Mouse (Mus musculus) 3T3-L1 (cell line): ENCODE data around the gene Dennd1b.

Experiments
- DNase-seq: peaks from one replicate; pipeline ENCODE4 v3.0.0-alpha.2; 2015; ENCODE audit warnings: low read depth, low spot score

Dennd1b gene

GRCm38 (mm10) chr1:139180481-139181149 is 217.4 kb downstream of the Dennd1b start:
- DNase-seq, result peak; percentile 20

DNA sequence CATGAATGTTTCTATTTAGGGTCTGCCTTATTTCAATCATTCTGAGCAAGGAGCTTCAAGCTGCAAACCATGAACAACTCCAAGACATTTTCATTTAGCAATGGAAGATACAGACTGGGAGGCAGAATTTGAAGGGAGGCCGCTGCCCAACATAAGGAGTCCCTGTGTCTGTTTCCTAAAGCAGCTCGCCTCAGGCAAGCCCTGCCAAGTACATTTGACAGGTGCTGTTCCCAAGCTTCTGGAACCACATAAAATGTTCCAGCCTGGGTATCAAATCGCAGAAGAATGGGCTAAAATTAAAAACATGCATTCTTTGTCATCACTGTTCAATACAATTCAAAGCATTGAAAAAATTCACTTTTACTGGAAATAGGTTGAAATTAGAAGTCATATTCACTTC is 229.4 kb downstream of the Dennd1b start:
- DNase-seq, result no peak

- DNase-seq, result no peak
These were observed 230.8 kb downstream of the Dennd1b start for GRCm38 (mm10) chr1:139194011-139194410.

GRCm38 (mm10) chr1:139194428-139195028 is 231.3 kb downstream of the Dennd1b start:
- no peak for DNase-seq

DNA sequence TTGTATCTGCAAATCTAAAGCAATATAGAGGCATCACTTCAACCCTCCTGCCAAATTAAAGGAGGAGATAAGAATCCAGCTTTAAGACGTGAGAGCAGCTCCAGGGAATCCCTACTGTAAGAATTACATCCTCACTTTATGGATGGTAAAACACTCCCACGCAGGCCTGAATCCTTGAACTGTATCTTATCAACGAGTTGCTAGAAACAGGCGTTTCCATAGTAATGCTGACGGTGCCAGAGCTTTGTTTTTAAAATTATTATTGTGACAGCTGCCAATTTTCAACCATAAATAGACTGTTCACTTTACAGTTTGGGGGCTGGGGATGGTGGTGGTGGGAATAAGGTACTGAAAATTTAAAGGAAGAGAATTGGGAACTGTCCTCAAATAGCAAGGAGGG is 239.8 kb downstream of the Dennd1b start:
- DNase-seq, result no peak

DNA sequence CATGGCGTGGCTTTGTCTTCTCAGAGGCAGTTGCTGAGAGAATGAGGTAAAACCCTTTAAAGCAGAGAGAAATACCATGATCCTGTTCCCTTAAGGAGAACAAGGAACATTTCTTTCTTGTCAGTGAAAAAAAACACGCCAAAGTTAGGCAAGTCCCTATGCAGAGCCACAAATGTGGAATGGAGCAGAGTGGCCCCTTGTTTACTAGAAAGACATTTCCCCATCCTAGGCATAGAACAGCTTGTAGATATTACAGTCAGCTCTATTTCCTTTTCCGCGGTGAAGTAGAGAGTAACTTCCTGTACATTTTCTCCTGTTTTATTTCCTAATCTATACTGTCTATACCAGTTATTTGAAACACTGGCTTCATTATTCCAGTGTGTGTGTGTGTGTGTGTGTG is 243.0 kb downstream of the Dennd1b start:
- DNase-seq, result no peak

DNA sequence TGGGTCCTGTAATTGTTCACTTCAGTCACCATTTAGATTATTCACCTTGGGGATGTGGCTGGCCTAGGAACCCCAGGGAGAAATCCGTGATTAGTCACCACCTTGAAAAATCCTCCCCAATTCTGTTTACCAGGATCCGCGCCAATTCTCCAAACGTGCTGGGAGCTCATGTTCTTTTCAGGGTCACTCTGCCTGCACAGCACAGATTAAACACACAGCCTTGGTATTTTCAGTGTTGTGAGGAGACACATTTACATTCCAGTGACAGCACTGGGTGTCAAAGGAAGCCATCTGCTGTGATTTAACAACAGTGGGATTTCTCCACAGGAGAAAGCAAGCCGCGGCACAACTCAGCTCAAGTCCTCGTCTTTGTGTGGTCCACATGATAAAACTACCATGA is 246.6 kb downstream of the Dennd1b start:
- peak; percentile 52 for DNase-seq

GRCm38 (mm10) chr1:139210505-139210904 is 247.3 kb downstream of the Dennd1b start:
- DNase-seq, result peak; percentile 47

GRCm38 (mm10) chr1:139215311-139215710 is 252.1 kb downstream of the Dennd1b start:
- DNase-seq, result no peak

DNA sequence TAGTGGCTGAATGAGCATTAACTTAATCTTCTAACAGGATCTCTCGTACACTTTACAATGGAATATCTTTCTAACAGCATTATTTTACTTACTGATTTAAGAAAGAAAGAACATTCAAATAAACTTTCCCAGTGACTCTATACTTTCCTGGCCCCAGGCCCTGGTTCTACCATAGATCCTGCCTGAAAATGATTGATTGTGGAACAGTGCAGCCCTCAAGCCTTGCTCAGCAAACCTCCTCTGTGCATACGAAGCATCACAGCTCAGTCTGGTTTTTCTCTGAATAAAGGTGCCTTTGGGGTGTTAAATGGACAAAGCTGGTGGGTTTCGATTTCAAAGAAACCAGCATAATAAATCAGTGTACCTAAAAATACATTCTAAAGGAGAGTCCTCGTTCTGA is 260.6 kb downstream of the Dennd1b start:
- no peak for DNase-seq

DNA sequence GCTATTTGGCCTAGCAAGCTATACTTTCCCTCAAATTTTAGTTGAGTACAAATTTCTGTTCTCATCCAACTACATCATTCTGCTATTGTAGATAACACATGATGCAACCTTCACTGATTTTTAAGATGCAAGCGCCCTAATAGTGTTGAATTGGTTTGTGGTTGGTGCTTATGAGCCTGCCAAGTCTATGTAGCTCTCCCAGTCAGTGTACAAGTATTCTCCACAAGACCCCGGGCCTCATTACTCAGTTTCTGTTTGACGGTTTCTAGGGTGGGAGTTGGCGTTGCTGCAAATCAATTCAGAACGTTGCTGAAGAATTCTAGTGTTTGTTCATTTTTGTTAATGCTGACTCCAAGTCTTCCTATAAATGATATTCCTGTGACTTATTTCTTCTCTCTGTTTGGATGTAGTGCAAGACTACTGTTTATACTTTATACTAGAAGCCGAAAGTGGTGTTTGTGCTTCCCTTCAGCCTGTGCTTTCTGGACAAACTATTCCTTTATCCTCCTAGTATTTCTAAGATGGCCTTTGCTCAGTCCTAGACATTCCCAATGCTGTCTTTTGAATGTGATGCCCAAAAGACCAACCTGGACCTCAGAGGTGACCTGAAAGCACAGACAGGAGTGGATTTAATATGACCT is 261.2 kb downstream of the Dennd1b start:
- no peak for DNase-seq
